Mouse (Mus musculus) liver, postnatal 0 days (tissue): ENCODE data around the gene Cryzl1.

Experiments used
- CTCF ChIP-seq: sonication (generic); IDR thresholded peaks from 2 replicates; pipeline ENCODE4 v1.5.1; 2016; ENCODE audit warnings: antibody characterized with exemption, low read depth
- EP300 ChIP-seq: IDR thresholded peaks from 2 replicates; pipeline ENCODE4 v1.6.1; 2016; ENCODE audit warnings: antibody characterized with exemption, low read depth, mild to moderate bottlenecking

- TF ChIP-seq CTCF: peak; percentile 61
- TF ChIP-seq EP300: peak; percentile 96
Measured at GRCm38 (mm10) chr16:91716927-91717349, 11.8 kb downstream of the Cryzl1 start.
